Mouse (Mus musculus): ENCODE measurements around the gene Xrcc3.

GRCm38 (mm10) chr12:111816528-111816927 is 2.9 kb upstream of the Xrcc3 start:
- TF ChIP-seq CTCF (conservative IDR thresholded peaks at IDR 0.05; ENCODE audit: insufficient read depth, insufficient read length, low read depth, low read length) (no peak), POLR2A (IDR thresholded peaks at IDR 0.05; ENCODE audit: low read depth, low read length) (no peak)
